Mouse (Mus musculus) bone marrow macrophage, adult 2 months (primary cell): ENCODE results near the gene Inip.
"Not testable (repeated sequence)": the region's sequence is repeated elsewhere in the genome, so short reads cannot be mapped to it uniquely, and the experiment has no call there.

Experiments used
- CTCF ChIP-seq: IDR thresholded peaks from 2 replicates; pipeline ENCODE4 v1.5.1; 2012; ENCODE audit warnings: low read depth, mild to moderate bottlenecking, low read length, moderate library complexity
- POLR2A ChIP-seq: IDR thresholded peaks from 2 replicates; pipeline ENCODE4 v1.6.1; 2012; ENCODE audit warnings: mild to moderate bottlenecking, low read depth, low read length, borderline replicate concordance

- not testable (repeated sequence) for TF ChIP-seq CTCF, POLR2A
These were observed 7.8 kb downstream of the Inip start for GRCm38 (mm10) chr4:59793626-59794025.
